Mouse (Mus musculus) small intestine, adult 2 months (tissue): Measurements from ENCODE around the gene Arhgef3. TPM values are rescaled to one million over a fixed set of nuclear protein-coding genes. Genes with fewer than 3 reads are reported as not detected.

ENCODE experiments used
- H3K27ac ChIP-seq: fragments of 200-500 bp; 2 replicates; pipeline ENCODE4 v1.5.1; 2012; ENCODE audit warnings: low read depth, low read length, control low read depth, inconsistent platforms; ENCODE audit not compliant: insufficient read depth
- H3K27me3 ChIP-seq: fragments of 200-500 bp; 2 replicates; pipeline ENCODE4 v1.6.1; 2012; ENCODE audit warnings: mild to moderate bottlenecking, moderate library complexity, low read length, inconsistent platforms; ENCODE audit not compliant: control insufficient read depth, insufficient read depth
- H3K36me3 ChIP-seq: fragments of 200-500 bp; 2 replicates; pipeline ENCODE4 v1.6.1; 2012; ENCODE audit warnings: mild to moderate bottlenecking, low read length, control low read depth, inconsistent platforms; ENCODE audit not compliant: control insufficient read depth, insufficient read depth
- H3K4me1 ChIP-seq: fragments of 200-500 bp; 2 replicates; pipeline ENCODE4 v1.6.1; 2012; ENCODE audit warnings: low read length, inconsistent platforms, mixed read lengths; ENCODE audit not compliant: control insufficient read depth, insufficient read depth, insufficient read length
- H3K4me3 ChIP-seq: fragments of 200-500 bp; 2 replicates; pipeline ENCODE4 v1.5.1; 2012; ENCODE audit warnings: low read depth, mild to moderate bottlenecking, control low read depth, inconsistent platforms, low read length, moderate library complexity
- CTCF ChIP-seq: fragments of 200-500 bp; IDR thresholded peaks from 2 replicates; pipeline ENCODE4 v1.5.1; 2012; ENCODE audit warnings: low read depth, mild to moderate bottlenecking, control low read depth, inconsistent platforms, low read length, moderate library complexity, mixed read lengths; ENCODE audit not compliant: insufficient replicate concordance, insufficient read length; ENCODE audit errors: extremely low read depth
- POLR2A ChIP-seq: fragments of 200-500 bp; IDR thresholded peaks from 2 replicates; pipeline ENCODE4 v1.6.1; 2012; ENCODE audit warnings: low read depth, mild to moderate bottlenecking, control low read depth, inconsistent platforms, low read length, moderate library complexity
- whole genome bisulfite sequencing: fragments of 180-500 bp; shearing (Covaris S2); methylation state at CpG from one replicate; pipeline ENCODE4 v1.1.7; 2018; 5-methylcytosine and 5-hydroxymethylcytosine counted together
- polyA plus RNA-seq: library from polyadenylated mRNA; depleted of rRNA; stranded (reverse); fragments of >200 nt; gene quantifications from 2 replicates; pipeline ENCODE4 v1.2.3, GENCODE M21; 2012

Gene Arhgef3
- polyA plus RNA-seq, 1 experiment: 7.0 TPM

GRCm38 (mm10) chr14:27214232-27214631 lies 99.5 kb downstream of the Arhgef3 start:
- WGBS: 74% methylated on average over 2 of the region's 2 CpGs
- H3K4me3 ChIP-seq: no peak overlapping the region
- no peaks in the 10 kb centered on the region for H3K27me3 ChIP-seq
- H3K27ac ChIP-seq: no peak overlapping the region
- no peak for TF ChIP-seq CTCF
- no peak for TF ChIP-seq POLR2A
- no peaks in the 10 kb centered on the region for H3K4me1 ChIP-seq
- no peaks in the 10 kb centered on the region for H3K36me3 ChIP-seq

- no peaks in the 10 kb centered on the region for H3K36me3 ChIP-seq
- no peak for TF ChIP-seq POLR2A
- TF ChIP-seq CTCF: no peak
- no peak overlapping the region for H3K27ac ChIP-seq
- H3K27me3 ChIP-seq: no peaks in the 10 kb centered on the region
- H3K4me1 ChIP-seq: no peaks in the 10 kb centered on the region
- 77% methylated on average over 7 of the region's 7 CpGs for WGBS
- no peak overlapping the region for H3K4me3 ChIP-seq
Measured at GRCm38 (mm10) chr14:27219668-27220067, 105.0 kb downstream of the Arhgef3 start.

- no peak for TF ChIP-seq CTCF
- no peak for TF ChIP-seq POLR2A
- Histone ChIP-seq H3K36me3 (no peaks in the 10 kb centered on the region), H3K27me3 (no peaks in the 10 kb centered on the region), H3K4me3 (no peak overlapping the region), H3K4me1 (no peaks in the 10 kb centered on the region), H3K27ac (no peak overlapping the region)
- WGBS: 52% methylated on average over 12 of the region's 12 CpGs
Measured at GRCm38 (mm10) chr14:27220297-27220696, 105.6 kb downstream of the Arhgef3 start.

GRCm38 (mm10) chr14:27224636-27225035 lies 109.9 kb downstream of the Arhgef3 start:
- TF ChIP-seq CTCF: no peak
- no peak for TF ChIP-seq POLR2A

GRCm38 (mm10) chr14:27226288-27226687 lies 111.6 kb downstream of the Arhgef3 start:
- Histone ChIP-seq H3K27me3 (no peaks in the 10 kb centered on the region), H3K4me3 (no peak overlapping the region), H3K27ac (no peak overlapping the region), H3K4me1 (peaks cover 16% of the 10 kb centered on the region), H3K36me3 (no peaks in the 10 kb centered on the region)
- TF ChIP-seq POLR2A (no peak), CTCF (no peak)
- 83% methylated on average over 3 of the region's 3 CpGs for WGBS

More at GRCm38 (mm10) chr14:27224636-27225035, 109.9 kb downstream of the Arhgef3 start:
- Histone ChIP-seq H3K27me3 (no peaks in the 10 kb centered on the region), H3K4me1 (peaks cover 5% of the 10 kb centered on the region; the same call in 1 of the 2 replicates), H3K36me3 (no peaks in the 10 kb centered on the region), H3K27ac (peak overlapping the region; percentile 34; the same call in 1 of the 2 replicates), H3K4me3 (no peak overlapping the region)
- WGBS: 86% methylated on average over 7 of the region's 7 CpGs

GRCm38 (mm10) chr14:27228288-27228687 lies 113.6 kb downstream of the Arhgef3 start:
- Histone ChIP-seq H3K27me3 (no peaks in the 10 kb centered on the region), H3K4me3 (no peak overlapping the region), H3K4me1 (peaks cover 19% of the 10 kb centered on the region), H3K36me3 (no peaks in the 10 kb centered on the region), H3K27ac (no peak overlapping the region)
- WGBS: 69% methylated on average over 2 of the region's 2 CpGs
- TF ChIP-seq POLR2A (no peak), CTCF (no peak)

- Histone ChIP-seq H3K27me3 (no peaks in the 10 kb centered on the region), H3K4me3 (no peak overlapping the region), H3K27ac (no peak overlapping the region), H3K4me1 (peaks cover 19% of the 10 kb centered on the region), H3K36me3 (no peaks in the 10 kb centered on the region)
- no peak for TF ChIP-seq POLR2A
- no peak for TF ChIP-seq CTCF
- 52% methylated on average over 5 of the region's 5 CpGs for WGBS
Measured at GRCm38 (mm10) chr14:27228941-27229371, 114.3 kb downstream of the Arhgef3 start.
